Mouse (Mus musculus) Patski (cell line): Measurements from ENCODE around the gene Fhad1. TPM values are rescaled to one million over a fixed set of nuclear protein-coding genes. Genes with fewer than 3 reads are reported as not detected.

ENCODE experiments used
- ATAC-seq: fragments of 100-300 bp; one replicate; pipeline ENCODE4 v1.8.0; 2021
- CTCF ChIA-PET: fragments of 350-600 bp; sonication (Branson Sonifier 250); formaldehyde crosslinking; loops from one replicate; lab custom pipeline; 2022; ENCODE audit warnings: inconsistent platforms; lab: Charles Lee
- POLR2A ChIA-PET: fragments of 350-600 bp; sonication (Branson Sonifier 250); formaldehyde crosslinking; loops from one replicate; lab custom pipeline; 2022; ENCODE audit warnings: antibody characterized with exemption, inconsistent platforms; lab: Charles Lee
- DNase-seq: peaks from one replicate; pipeline ENCODE4 v3.0.0-alpha.2; 2011; ENCODE audit warnings: low read depth, low spot score
- H3K27me3 ChIP-seq: fragments of 371-371 bp; one replicate; pipeline ENCODE4 v1.5.1; 2021
- CTCF ChIP-seq: fragments of 100-300 bp; IDR thresholded peaks from one replicate; pipeline ENCODE4 v1.5.1; 2021
- in situ Hi-C: fragments of 300-500 bp; cut with MboI; formaldehyde crosslinking; loops from 3 replicates; pipeline ENCODE4 v1.11.1; 2018; ENCODE audit warnings: low pct_unique_long_range_greater_than_20kb, mixed read lengths
- polyA plus RNA-seq: library from polyadenylated mRNA; unstranded; gene quantifications from one replicate; pipeline ENCODE4 v1.2.3, GENCODE M21; 2021

Fhad1 gene
- polyA plus RNA-seq, 1 experiment from 2014 or later, result 0.41 TPM

DNA sequence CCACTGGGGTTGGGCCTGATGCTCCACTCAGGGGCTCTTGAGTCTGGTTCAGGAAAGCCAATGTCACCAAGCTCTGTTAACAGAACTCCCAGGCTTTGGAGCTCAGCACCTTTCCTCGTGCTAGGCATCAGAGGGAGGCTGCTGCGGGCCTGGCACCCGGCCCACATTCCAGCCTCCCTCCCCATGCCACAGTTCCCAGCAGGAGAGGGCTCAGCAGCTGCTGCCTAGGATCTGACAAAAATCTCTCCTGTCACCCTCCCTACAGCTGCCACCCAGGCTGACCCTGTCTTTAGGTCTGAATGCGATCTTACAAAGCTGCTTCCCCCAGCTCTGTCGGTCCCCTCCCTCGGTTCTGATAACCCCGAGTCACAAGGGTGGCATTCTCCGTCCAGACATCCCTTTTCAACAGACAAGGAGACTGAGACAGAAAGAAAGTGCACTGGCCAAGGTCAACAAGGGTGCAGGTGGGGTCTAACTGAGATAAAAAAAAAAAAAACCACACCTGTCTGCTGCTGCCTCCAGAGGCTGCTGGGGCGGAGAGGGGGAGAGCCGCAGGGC lies 147.9 kb downstream of the Fhad1 start:
- DNase-seq (no peak), ATAC-seq (peak; percentile 83)
- in situ Hi-C loops, result no loop called here
- no peaks in the 10 kb centered on the region for H3K27me3 ChIP-seq
- POLR2A ChIA-PET, result interaction anchor here (1.0 kb wide), 1 partner anchor 62 kb away, joined by 4 read pairs; no protein-coding TSS in a partner anchor
- no peak for TF ChIP-seq CTCF
- CTCF ChIA-PET, result interaction anchor here (1.0 to 2.5 kb wide), 5 partner anchors 14 to 109 kb away, joined by 3 to 9 read pairs (median 5); no protein-coding TSS in a partner anchor

DNA sequence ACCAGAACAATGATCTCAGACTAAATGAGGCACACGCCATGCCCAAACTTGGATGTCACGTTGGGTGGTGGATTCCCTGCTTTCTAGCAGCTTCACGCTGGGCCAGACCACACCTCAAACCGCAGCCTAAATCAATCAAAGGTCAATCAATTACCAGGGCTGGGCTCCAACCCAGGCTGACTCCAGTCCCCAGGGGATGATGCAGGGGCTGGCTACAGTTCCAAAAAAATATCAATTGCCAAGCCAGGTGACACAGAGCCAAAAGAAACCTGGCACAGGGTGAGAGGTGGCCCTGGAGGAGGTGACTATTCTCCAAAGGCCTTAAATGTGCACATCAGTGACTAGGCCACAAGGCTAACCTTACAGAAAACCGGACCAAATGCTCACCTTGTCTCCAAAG lies 149.3 kb downstream of the Fhad1 start:
- no peak for ATAC-seq
- H3K27me3 ChIP-seq, result no peaks in the 10 kb centered on the region
- no peak for TF ChIP-seq CTCF
- CTCF ChIA-PET, result interaction anchor here (1.7 to 2.1 kb wide), 2 partner anchors 12 to 111 kb away, joined by 5 to 6 read pairs; no protein-coding TSS in a partner anchor
- POLR2A ChIA-PET, result interaction anchor here (1.2 kb wide), 1 partner anchor 89 kb away, joined by 5 read pairs; no protein-coding TSS in a partner anchor
- in situ Hi-C loops, result no loop called here
- DNase-seq, result no peak

DNA sequence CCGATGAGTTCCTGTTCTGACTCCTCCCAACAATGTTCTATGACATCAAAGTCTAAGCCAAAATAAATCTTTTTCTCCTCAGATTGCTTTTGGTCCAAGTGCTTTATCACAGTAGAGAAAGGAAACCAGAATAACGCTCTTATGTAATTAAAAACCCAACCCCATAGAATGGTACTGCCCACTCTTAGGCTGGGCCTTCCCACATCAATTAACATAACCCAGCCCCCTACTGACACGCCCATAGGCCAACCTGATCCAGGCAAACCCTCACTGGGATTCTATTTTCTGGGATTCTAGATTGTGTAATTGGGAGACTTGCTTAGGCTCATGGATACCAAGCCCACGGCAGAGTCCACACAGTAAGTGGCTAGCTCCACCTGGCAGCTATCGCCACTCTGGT lies 149.9 kb downstream of the Fhad1 start:
- in situ Hi-C loops, result no loop called here
- ATAC-seq (no peak), DNase-seq (no peak)
- TF ChIP-seq CTCF, result no peak
- CTCF ChIA-PET, result interaction anchor here (2.1 kb wide), 1 partner anchor 12 kb away, joined by 6 read pairs; no protein-coding TSS in a partner anchor
- POLR2A ChIA-PET, result no interaction called here
- no peaks in the 10 kb centered on the region for H3K27me3 ChIP-seq

DNA sequence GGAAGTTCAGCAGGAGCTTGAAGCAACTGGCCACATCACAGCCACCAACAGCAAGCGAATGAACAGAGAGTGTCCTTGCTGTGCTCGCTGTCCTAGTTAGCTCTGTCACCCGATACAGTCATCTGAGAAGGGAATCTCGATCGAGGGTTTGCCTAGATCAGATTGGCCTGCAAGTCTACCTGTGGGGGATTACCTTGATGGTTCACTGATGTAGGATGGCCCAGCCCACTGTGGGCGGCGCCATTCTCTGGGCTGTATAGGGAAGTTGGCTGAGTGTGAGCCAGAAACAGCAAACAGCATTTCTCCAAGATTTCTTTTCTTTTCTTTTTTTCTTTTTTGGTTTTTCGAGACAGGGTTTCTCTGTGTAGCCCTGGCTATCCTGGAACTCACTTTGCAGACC lies 150.4 kb downstream of the Fhad1 start:
- ATAC-seq (no peak), DNase-seq (no peak)
- ChIA-PET POLR2A (no interaction called here), CTCF (no interaction called here)
- TF ChIP-seq CTCF, result no peak
- no peaks in the 10 kb centered on the region for H3K27me3 ChIP-seq
- in situ Hi-C loops, result no loop called here

DNA sequence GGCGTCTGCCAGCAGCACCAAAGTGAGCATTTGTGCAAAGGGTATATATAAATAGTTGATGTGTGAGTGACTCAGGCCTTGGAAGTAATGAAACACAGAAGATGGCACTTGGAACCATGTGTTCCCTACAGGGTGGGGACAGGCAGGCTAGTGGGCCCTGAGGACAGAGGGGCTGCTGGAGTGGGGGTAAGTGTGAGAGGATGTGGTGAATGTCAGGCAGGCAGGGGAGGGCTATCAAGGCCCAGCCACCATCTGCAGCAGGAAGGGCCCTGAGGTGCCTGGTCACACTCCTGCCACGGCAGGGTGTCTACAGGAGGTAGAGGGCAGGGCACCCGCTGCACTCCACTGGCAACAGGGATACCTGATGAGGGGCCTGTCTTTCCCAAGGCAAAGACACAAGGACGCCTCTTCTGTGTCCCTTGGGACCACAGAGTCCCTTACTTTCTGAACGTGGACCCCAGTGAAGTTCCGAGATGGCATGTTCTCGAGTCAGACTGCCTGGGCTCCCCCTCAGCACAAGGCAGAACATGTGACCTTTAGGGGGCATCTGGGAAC lies 151.1 kb downstream of the Fhad1 start:
- CTCF ChIA-PET, result no interaction called here
- in situ Hi-C loops, result no loop called here
- no peak for ATAC-seq
- TF ChIP-seq CTCF, result no peak
- no peak for DNase-seq
- POLR2A ChIA-PET, result no interaction called here
- H3K27me3 ChIP-seq, result no peaks in the 10 kb centered on the region

- in situ Hi-C loops, result no loop called here
- CTCF ChIA-PET, result no interaction called here
- no peak for ATAC-seq
These were observed 152.0 kb downstream of the Fhad1 start for GRCm38 (mm10) chr4:141862867-141863266.

DNA sequence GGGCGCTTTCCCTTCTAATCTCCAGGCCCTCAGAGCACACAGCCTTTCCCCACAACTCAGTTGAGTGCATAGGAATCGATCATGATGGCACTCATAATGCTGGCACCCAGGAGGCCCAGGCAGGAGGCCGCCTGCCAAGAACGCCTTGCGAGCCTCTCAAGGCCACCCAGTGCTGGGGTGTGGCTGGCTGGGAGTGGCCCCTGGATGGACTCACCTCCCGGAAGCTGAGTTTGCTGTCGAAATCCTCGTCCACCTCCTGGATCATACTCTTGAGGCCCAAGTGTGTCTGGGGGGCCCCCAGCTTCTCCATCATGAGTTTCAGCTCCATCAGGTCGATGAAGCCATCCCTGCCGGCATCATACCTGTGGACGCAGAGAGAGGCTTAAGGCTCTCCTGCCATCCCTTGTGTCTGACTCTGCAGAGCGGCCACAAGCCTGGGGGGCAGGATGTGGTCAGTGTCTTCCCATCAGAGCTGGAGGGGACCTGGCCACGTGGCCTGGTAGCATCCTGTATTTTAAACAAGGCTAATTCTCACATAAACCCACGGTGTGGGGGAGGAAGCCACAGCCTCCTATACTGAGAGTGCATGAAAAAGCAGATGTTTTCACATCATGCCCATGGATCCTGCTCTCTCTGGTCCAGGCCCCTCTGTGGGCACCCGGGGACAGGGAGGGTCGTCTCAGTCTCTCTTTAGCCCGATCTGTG lies 153.1 kb downstream of the Fhad1 start:
- TF ChIP-seq CTCF, result no peak
- ChIA-PET POLR2A (interaction anchor here (0.7 kb wide), 1 partner anchor 879 kb away, joined by 3 read pairs; no protein-coding TSS in a partner anchor), CTCF (no interaction called here)
- no peaks in the 10 kb centered on the region for H3K27me3 ChIP-seq
- DNase-seq, result no peak
- in situ Hi-C loops, result no loop called here
- no peak for ATAC-seq

More at GRCm38 (mm10) chr4:141862867-141863266, 152.0 kb downstream of the Fhad1 start:
- TF ChIP-seq CTCF, result no peak
- DNase-seq, result no peak
- H3K27me3 ChIP-seq, result no peaks in the 10 kb centered on the region
- POLR2A ChIA-PET, result no interaction called here

- H3K27me3 ChIP-seq, result no peaks in the 10 kb centered on the region
- CTCF ChIA-PET, result no interaction called here
- ATAC-seq (no peak), DNase-seq (no peak)
- in situ Hi-C loops, result no loop called here
- no peak for TF ChIP-seq CTCF
- POLR2A ChIA-PET, result no interaction called here
These were observed 154.5 kb downstream of the Fhad1 start for GRCm38 (mm10) chr4:141860246-141860841.

GRCm38 (mm10) chr4:141859351-141859750 lies 155.5 kb downstream of the Fhad1 start:
- ChIA-PET CTCF (no interaction called here), POLR2A (no interaction called here)
- in situ Hi-C loops, result loop anchor here (5.0 kb wide), 1 partner anchor 98 kb away; no protein-coding TSS in a partner anchor
- ATAC-seq, result no peak
- no peak for TF ChIP-seq CTCF
- no peaks in the 10 kb centered on the region for H3K27me3 ChIP-seq
- no peak for DNase-seq

DNA sequence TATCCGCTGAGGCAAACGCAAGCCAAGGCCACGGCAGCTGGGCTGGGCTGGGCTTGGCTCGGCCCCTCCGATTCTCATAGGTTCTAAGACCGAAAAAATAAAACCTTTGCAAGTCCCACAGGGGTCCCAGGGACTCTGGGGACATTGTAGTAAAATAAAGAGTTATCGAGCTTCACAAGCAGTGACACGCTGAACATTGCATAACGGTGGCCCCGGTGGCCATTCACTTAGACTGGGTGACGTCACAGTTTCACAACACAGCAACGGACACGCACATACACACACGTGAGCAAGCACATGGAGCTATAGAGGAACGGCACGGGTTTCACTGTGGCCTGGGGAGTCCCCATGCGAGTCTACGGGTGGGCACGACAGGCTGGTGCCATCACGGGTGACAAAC lies 156.4 kb downstream of the Fhad1 start:
- DNase-seq (no peak), ATAC-seq (no peak)
- in situ Hi-C loops, result loop anchor here (5.0 kb wide), 1 partner anchor 99 kb away; no protein-coding TSS in a partner anchor
- POLR2A ChIA-PET, result no interaction called here
- no peaks in the 10 kb centered on the region for H3K27me3 ChIP-seq
- CTCF ChIA-PET, result interaction anchor here (1.6 to 2.2 kb wide), 2 partner anchors 67 to 97 kb away, joined by 4 to 16 read pairs; no protein-coding TSS in a partner anchor
- no peak for TF ChIP-seq CTCF
